Mouse (Mus musculus) retina, embryonic 14.5 days (tissue): Measurements from ENCODE around the gene Mab21l2.

Experiments
- DNase-seq: peaks from one replicate; pipeline ENCODE4 v3.0.0-alpha.2; 2015; ENCODE audit warnings: low spot score

The Mab21l2 gene

DNA sequence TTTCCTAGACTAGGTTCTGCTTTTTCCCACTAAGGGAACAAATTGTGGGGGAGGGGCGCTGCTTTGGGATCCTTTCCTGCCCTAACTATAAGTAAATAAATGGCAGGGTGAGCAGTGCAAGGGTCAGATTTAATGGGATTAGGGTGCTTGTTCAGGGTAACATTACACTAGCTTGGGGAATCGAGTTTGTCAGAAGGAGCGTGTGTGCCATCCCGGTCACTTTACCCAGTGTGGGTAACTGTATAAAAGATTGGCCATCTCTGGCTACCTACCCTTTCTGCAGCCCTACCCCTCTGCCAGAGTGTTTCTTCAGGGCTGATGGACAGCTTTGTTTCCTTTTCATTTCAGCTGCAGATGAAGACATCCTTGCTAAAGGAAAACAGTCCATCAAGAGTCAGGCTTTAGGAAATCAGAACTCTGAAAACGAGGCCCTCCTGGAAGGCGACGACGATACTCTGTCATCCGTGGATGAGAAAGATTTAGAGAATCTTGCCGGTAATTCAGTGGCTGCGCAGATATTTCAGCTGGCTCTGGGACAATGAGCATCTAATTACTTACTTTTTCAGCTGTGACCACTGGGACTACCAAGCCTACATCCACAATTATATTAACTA, 8.8 kb downstream of the Mab21l2 start:
- DNase-seq: peak; percentile 67

- peak; percentile 63 for DNase-seq
Measured at GRCm38 (mm10) chr3:86538645-86539554, 9.5 kb downstream of the Mab21l2 start.

DNA sequence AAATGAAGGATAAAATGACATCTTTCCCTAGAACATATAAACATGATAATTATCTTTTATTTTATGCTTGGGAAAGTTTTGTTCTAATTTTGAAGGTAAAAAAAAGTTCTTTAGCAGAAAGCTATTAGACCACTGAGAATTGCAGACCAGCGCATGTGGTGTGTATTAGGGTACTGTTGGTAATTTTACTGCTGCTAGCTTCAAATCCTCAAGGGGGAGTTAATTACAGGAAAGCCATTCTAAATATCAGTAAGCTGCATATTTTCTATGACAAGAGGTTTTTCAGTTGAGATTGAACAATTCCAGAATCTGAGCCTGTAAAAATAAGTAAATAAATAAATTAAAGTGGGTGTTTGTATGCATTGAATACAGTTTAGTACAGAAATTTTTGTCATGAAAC, 11.7 kb downstream of the Mab21l2 start:
- no peak for DNase-seq

DNA sequence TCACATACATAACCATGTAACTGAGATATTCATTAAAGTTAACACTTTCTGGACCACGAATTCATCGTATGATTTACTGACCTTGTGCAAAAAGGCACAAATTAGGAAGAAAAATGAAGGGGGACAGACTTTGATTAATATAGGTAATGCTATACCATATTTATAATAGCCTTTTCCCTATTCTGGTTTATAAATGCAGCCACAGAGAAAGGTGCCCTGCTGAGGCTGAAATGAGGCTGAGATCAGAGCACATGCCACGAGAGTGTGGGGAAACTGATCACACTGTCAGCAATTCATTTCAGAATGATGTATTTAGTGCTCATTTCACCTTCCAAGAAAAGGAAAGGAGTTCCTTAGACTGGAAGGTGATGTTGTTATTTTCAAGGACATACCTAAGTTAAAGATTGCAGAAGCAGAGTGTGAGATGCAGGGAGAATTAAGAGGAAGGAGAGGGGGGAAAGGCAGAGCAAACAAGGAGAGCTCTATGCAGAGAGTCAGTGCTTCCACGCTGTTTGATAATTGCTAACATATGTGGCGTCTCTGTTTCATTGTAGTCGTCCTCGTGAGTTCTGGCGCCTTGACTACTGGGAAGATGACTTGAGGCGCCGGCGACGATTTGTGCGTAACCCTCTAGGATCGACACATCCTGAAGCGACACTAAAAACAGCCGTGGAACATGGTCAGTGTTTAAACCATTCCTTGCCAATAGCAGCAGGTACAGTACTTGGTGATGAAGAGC, 16.7 kb downstream of the Mab21l2 start:
- DNase-seq: no peak

- DNase-seq: no peak
Measured at GRCm38 (mm10) chr3:86522880-86523505, 25.4 kb downstream of the Mab21l2 start.

DNA sequence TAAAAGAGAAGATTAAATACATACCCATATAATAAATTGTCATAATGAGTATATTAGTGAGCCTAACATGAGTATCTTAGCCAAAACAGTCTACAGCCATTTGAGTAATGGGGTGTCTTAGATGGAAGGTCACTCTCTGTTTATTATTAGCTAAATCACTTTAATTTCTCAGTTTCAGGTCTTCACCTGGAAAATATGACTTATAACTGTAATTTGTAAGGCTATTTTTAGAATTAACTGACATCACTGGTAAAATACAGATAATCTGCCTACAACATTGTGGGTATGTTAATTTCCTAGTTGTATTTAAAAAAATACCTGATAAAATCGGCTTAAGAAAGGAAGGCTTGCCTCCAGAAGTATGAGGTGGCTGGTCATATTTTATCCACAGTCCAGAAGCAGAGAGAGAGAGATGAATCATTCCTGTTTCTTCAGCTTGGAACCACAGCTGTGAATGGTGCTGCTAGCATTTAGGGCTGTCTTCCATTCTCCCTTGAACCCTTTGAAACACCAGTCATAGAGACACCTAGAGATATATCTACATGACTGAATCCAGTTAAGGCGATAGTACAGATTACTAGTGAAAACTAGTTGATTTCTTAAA, 29.8 kb downstream of the Mab21l2 start:
- DNase-seq: no peak

GRCm38 (mm10) chr3:86500586-86500985, 47.8 kb downstream of the Mab21l2 start:
- DNase-seq: no peak
